Mouse (Mus musculus): ENCODE results near the gene Iqcg.
"Not testable (repeated sequence)": the region's sequence is repeated elsewhere in the genome, so short reads cannot be mapped to it uniquely, and the experiment has no call there.

The Iqcg gene

DNA sequence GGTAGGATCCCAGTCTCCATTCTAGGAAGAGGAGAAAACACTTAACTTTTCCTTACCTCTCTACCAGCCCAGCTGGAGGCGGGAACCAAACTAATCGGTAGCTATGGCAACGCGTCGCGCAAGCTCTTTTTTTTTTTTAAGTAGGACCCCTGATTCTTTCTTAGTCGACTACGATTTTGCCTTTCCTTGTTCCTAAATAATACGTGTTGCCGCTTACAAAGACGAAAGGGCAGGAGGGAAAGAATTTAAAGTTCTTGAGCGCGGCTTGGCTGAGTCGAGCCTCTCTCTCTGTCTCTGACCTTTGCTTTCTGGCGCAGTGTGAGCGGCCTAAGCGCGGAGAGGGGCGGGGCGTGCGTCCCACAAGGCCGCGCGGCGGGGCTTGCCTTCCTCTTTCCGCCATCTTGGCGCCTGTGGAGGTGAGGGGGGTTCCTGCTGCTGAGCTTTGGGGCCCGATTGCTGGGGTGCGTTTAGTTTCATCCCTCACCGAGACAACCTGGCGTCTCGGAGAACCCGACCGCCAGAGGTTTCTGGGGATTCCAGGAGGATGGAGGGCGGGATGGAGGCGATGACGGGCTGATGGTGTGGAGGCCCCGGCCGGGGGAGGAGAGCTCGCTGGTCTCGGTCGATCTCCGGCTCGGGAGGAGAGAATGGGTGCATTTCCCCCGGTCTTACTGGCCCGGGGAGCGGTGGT lies at the start of gene Iqcg, which contains the start of gene Rpl35a:
Gene Iqcg (minus strand): TSS at position 124 of the 691 bp plus-strand sequence.
Gene Rpl35a (plus strand): TSS at position 359 of the 691 bp plus-strand sequence.
- DNase-seq (ENCODE audit: low spot score) = peak; percentile 94

DNA sequence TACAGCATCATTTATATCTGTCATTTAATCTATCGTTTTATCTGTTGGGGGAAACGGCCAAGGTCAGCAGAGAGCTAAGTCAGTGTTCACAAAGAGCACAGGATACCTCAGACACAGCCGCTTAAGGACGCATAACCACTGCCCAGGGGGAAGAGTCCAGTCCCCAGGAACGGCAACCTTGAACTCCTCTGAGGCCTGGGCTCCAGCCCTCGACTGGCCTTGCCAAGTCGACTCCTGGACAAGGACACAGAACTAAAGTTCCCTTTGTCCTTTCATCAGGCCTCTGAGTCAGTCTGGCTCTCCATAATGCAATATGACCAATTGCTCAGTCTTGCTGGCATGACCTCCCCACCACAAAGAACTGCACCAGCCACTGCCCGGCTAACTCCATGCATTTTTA lies 29.6 kb upstream of the Iqcg start:
- no peak for DNase-seq (ENCODE audit: low spot score)

- DNase-seq (ENCODE audit: low spot score) = no peak
These were observed 28.0 kb upstream of the Iqcg start for GRCm38 (mm10) chr16:33083996-33084395.

- DNase-seq (ENCODE audit: low spot score) = no peak
These were observed 26.9 kb upstream of the Iqcg start for GRCm38 (mm10) chr16:33082951-33083350.

GRCm38 (mm10) chr16:33080063-33080462 lies 24.0 kb upstream of the Iqcg start:
- DNase-seq (ENCODE audit: low spot score) = no peak

DNA sequence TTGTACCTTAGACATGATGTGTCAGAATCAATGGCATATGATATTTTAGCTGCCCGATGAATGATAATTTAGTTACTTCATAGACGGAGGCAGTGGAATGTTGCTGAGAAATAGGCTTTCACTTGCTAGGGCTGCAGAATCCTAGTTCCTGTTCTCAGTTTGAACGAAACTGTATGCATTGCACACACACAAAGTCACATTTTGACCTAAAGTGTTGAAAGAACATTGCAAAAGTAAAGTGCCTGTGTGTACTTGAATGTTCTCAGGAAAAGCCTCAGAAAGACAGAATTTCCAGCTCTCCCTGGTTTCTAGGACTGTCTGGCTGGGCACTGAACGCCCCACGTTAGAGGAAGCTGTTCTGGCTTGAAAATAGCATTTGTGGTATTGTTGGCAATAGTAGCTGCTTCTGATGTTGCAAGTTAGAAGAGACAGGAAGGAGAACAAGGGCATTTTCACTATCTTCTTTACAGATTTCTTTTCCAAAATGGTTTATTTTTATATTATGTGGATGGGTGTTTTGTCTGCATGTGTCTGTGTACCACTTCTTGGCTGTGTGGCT lies 21.1 kb upstream of the Iqcg start:
- DNase-seq (ENCODE audit: low spot score) = no peak

DNA sequence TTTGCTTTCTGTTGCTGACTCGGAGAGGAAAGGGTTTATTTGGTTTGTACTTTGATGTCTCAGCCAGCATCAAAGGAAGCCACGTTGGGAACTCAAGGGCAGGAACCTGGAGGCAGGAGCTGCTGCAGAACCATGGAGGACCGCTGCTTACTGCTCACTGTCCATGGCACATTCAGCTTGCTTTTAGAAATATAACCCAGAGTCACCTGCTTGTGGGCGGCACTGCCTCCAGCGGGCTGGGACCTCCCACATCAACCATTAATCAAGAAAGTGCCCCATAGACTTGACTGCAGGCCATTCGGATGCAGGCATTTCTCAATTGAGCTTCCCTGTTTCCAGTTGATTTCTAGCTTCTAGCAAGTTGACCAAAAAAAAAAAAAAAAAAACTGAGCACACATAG lies 20.1 kb upstream of the Iqcg start:
- no peak for DNase-seq (ENCODE audit: low spot score)

- no peak for DNase-seq (ENCODE audit: low spot score)
These were observed 18.9 kb upstream of the Iqcg start for GRCm38 (mm10) chr16:33074967-33075366.

- no peak for DNase-seq (ENCODE audit: low spot score)
These were observed 17.0 kb upstream of the Iqcg start for GRCm38 (mm10) chr16:33072871-33073557.

- DNase-seq (ENCODE audit: low spot score) = no peak
These were observed 14.9 kb upstream of the Iqcg start for GRCm38 (mm10) chr16:33070928-33071327.

GRCm38 (mm10) chr16:33064636-33065035 lies 8.6 kb upstream of the Iqcg start:
- DNase-seq (ENCODE audit: low spot score) = peak; percentile 21

DNA sequence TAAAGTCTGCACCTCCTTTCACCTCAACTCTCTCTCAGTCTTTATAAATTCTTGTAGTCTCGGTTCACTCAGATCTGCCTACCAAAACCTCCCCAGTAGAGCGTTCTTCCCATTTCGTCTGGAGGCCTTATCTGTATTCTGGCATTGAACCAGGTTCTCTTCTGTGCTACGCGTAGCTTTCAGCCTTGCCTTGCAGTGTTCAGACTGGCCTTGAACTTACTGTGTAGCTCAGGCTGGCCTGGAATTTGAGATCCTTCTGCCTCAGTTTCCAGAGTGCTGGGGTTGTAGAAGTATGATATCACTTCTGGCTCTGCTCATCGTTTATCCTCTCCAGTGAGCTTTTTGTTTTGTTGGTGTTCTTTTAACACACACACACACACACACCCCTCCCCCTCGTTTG lies 7.2 kb upstream of the Iqcg start:
- peak; percentile 5 for DNase-seq (ENCODE audit: low spot score)

DNA sequence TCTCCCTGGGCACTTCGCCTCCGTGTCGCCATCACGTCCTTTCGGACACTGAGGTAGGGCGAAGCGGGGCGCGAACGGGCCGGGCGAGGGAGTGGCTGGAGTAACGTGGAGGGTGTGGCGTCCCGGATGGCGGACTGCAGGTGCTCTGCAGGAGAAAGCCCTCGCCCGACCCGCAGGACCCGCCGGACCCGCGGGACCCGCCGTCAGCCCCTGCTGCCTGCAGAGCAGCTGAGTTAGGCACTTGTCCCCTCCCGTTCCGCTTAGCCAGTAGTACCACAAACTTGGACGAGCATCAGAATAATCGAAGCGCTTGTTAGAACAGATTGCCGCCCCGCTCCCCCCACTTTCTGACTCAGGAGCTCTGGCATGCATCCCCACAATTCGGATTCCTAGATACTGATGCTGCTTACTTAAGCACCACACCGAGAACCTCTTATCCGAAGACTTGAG lies 6.7 kb upstream of the Iqcg start:
- DNase-seq (ENCODE audit: low spot score) = no peak

DNA sequence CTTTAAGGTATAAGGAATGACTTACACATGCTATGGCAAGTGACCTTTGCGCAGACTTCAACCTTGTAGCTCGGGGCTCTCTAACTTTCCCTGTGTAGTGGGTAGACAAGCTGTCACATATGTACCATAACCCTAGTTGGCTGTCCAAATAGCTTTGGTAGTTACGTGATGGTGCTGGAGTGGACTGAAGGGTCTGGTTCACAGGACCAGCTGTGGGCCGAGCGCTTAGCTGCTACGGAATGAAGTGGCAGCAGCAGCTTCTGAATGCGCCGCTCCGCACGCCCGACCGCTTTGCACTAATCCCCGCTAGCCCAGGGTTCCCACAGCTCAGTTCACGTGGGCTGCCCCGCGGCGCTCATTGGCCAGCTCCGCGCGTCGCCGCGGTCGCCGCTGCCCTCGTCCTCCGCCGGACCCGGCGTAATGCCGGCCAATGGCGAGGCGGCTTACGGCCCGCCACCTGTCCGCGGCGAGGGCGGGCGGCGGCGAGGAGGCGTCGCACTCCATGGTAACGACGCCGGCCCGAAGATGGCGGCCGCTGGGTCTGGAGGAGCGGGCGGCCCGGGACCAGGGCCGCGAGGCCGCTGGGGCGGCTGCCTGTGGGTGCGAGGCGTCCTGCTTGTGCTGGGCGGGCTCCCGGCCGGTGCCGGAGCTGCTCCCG lies 6.1 kb upstream of the Iqcg start, which contains the start of gene Lmln:
Gene Lmln (plus strand): TSS at position 498 of the 658 bp plus-strand sequence.
- DNase-seq (ENCODE audit: low spot score) = peak; percentile 96

GRCm38 (mm10) chr16:33061400-33061799 lies 5.4 kb upstream of the Iqcg start:
- DNase-seq (ENCODE audit: low spot score) = no peak

- no peak for DNase-seq (ENCODE audit: low spot score)
These were observed 4.9 kb upstream of the Iqcg start for GRCm38 (mm10) chr16:33060926-33061325.

GRCm38 (mm10) chr16:33059471-33059870 lies 3.5 kb upstream of the Iqcg start:
- DNase-seq (ENCODE audit: low spot score) = no peak

- not testable (repeated sequence) for DNase-seq (ENCODE audit: low spot score)
These were observed 2.6 kb upstream of the Iqcg start for GRCm38 (mm10) chr16:33058656-33059055.

DNA sequence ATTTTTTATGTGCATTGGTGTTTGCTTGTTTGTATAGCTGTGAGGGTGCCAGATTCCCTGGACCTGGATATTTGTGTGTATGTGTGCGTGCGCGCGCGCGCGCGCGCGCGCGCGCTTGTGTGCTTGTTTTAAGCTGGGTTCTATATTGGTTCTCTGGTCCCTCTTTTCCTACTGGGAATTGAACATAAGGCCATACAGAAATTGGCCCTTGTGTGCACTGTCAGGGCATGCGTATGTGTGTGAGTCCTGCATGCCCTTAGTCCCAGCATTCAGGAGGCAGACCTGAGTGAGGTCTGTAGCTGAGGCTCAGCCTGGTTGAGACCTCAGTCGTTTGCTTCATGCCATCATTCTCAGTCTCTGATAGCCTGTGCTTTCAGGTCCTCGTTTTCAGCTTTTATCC lies 2.0 kb upstream of the Iqcg start:
- DNase-seq (ENCODE audit: low spot score) = no peak

DNA sequence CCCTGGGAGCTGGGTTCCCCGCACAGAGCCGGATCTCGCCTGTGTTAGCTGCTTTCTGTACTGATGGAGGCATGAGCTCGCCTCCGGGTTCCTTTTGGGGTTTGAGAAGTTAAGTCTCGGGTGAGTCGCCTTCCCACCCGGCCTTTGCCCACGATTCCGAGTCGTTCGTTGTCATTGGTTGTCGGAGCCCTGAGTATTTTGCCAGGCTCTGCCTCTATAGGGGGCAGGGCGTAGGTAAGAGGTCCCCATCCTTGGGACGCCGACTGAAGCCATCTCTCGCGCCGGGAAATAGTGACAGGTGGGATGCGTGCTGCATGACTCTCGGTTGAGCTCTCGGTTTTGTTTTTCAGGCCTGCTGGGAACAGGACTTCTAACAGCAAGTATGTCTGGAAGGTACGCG lies 768 bp upstream of the Iqcg start:
- DNase-seq (ENCODE audit: low spot score) = no peak

DNA sequence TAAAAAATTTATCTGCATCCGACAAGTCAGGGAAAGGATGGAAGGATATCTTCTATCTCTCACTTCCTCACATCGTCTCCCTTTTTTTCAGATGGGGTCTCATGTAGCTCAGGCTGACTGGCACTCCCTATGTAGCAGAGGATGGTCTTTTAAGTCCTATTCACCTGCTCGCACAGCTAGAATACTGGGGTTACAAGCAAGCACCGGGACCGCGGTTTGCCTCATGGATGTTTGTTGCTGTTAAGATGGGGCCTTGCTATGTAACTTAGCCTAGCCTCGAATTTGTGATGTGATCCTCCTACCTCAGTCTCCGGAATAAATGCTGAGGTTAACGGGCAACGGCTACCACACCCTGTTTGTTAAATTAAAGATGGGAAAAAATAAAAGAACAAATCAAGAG lies 363 bp downstream of the Iqcg start:
- no peak for DNase-seq (ENCODE audit: low spot score)

DNA sequence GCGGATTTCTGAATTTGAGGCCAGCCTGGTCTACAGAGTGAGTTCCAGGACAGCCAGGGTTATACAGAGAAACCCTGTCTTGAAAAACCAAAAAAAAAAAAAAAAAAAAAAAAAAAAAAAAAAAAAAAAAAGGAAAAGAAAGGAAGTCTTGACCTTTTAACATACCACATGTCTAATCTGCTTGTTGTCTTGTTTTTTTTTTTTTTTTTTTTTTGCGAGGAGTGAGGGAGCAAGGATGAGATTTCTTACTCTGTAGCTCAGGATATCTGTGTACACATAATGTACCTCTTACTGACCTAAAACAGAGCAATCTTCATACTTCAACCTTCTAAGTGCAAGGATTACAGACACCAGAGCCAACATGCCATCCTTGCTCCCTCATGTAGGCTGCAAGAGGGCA lies 1.1 kb downstream of the Iqcg start:
- not testable (repeated sequence) for DNase-seq (ENCODE audit: low spot score)

DNA sequence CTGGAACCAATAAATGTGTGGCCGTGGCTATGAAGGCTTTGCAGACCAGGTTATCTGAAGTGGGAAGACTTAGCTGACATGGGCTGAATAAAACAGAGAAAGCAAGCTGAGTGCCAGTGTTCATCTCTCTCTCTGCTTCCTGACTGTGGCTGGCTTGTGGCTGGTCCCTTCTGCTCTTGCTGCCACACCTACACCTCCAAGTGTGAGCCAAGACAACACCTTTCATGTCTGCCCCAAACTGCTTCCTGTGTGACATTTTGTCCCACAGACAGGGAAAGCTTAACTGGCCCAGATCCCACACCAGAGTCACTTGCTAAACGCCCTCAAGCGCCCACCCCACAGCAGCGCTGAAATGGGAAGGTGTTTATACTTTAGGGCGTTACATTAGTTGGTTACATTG lies 2.9 kb downstream of the Iqcg start:
- no peak for DNase-seq (ENCODE audit: low spot score)

Data from retina, embryonic 14.5 days (tissue).